Comparison of ENCODE assay signal across 22 mouse cellular contexts in genomic region chr2:21264031-21264430, GRCm38 (mm10). TPM values are rescaled to one million over a fixed set of nuclear protein-coding genes. Genes with fewer than 3 reads are reported as not detected.
A peak's percentile ranks its signal among the peaks of the same experiment; 100 is the strongest.
DNase-seq lines count a peak whose midpoint lies in the region; ATAC-seq lines count a peak whose summit lies in the region.
"Had no signal": no experiment of that assay in that cellular context is flagged by ENCODE, and none has a peak within 500 bp of the region (broad histone marks: within the 10 kb centered on the region; RNA-seq: fewer than 3 reads in every experiment).

No protein-coding gene starts in this region.

- DNase-seq in cerebellum, adult 9-11 months, result peak; percentile 49
- DNase-seq in cerebellum, postnatal 4 days (ENCODE audit: low spot score in 2 of 2), result no peak
- DNase-seq in frontal cortex, postnatal 36 days (ENCODE audit: low spot score in 2 of 2), result no peak
- peak; percentile 18 for DNase-seq in layer of hippocampus, adult 11-12 months (ENCODE audit: low spot score)
- no peak for DNase-seq in layer of hippocampus, postnatal 36 days
- DNase-seq in Muller cell, postnatal 12 days (ENCODE audit: inconsistent ontology term), result peak; percentile 44
- DNase-seq: adrenal gland, postnatal 10 days; adrenal gland, postnatal 36 days; cerebellum, adult 11 months; cerebellum, postnatal 36 days; embryo, embryonic 11 days; gastrocnemius, adult 2 months; gastrocnemius, postnatal 14 days; heart, adult 18-20 months; heart, postnatal 14 days; heart, postnatal 4 days; kidney, adult 11 months had no signal

- ATAC-seq in frontal cortex, adult (ENCODE audit: low TSS enrichment), result peak; percentile 46
- ATAC-seq in erythroblast, adult 5-6 weeks (replicated peaks; ENCODE audit: low FRiP score, poor library complexity, severe bottlenecking), result no peak
- ATAC-seq: forebrain, embryonic 15.5 days; intestine, embryonic 15.5 days; Patski had no signal

RNA-seq across cellular contexts. Expression of gene Thnsl1, which starts 58.5 kb away (rescaled TPM):
- 10 to 100 TPM; 21.3 to 22.9 TPM for total RNA-seq in layer of hippocampus, postnatal 36 days (2021)
- 0.19 TPM in 1 of 2 replicates, not detected in the other for total RNA-seq in erythroblast, adult 5-6 weeks (2015; ENCODE audit: low replicate concordance)
- 0.43 TPM in 1 of 2 replicates, not detected in the other for total RNA-seq in erythroblast, adult 5-6 weeks (2017; ENCODE audit: low replicate concordance)

RNA-seq across cellular contexts. Expression of gene Enkur, which starts 58.9 kb away (rescaled TPM):
- 1 to 10 TPM; 1.8 to 2.0 TPM for total RNA-seq in layer of hippocampus, postnatal 36 days (2021)
- not detected in 2 replicates for total RNA-seq in erythroblast, adult 5-6 weeks (2015; ENCODE audit: low replicate concordance)
- not detected in 2 replicates for total RNA-seq in erythroblast, adult 5-6 weeks (2017; ENCODE audit: low replicate concordance)

Comparison
In these comparisons a context has a peak if more than half of its experiments do, and no peak if none do; other contexts are left out.
1. DNase-seq: peak in cerebellum, adult 9-11 months (single experiment), layer of hippocampus, adult 11-12 months (single experiment) and Muller cell, postnatal 12 days (single experiment); none in cerebellum, postnatal 4 days (0 of 2), frontal cortex, postnatal 36 days (0 of 2) and layer of hippocampus, postnatal 36 days (0 of 2).
2. RNA of gene Thnsl1, which starts 58.5 kb away (total RNA-seq): 21.3 to 22.9 TPM in layer of hippocampus, postnatal 36 days; 0.19 to 0.43 TPM in erythroblast, adult 5-6 weeks; every median in the first group is over 10 times any median in the second.